Mouse (Mus musculus): Measurements from ENCODE around the gene 1700003F12Rik. TPM values are rescaled to one million over a fixed set of nuclear protein-coding genes. Genes with fewer than 3 reads are reported as not detected.

Gene 1700003F12Rik
- polyA plus RNA-seq, 1 experiment from 2014 or later = 2.6 TPM

- H3K36me3 ChIP-seq = no peaks in the 10 kb centered on the region
- peak overlapping the region; percentile 90 for H3K4me2 ChIP-seq (replicated peaks)
- peak overlapping the region; percentile 55 for H3K9ac ChIP-seq (replicated peaks)
- H3K9me3 ChIP-seq = no peaks in the 10 kb centered on the region
- peak overlapping the region; percentile 88 for H3K4me3 ChIP-seq
- peaks cover 53% of the 10 kb centered on the region for H3K4me1 ChIP-seq
- peak; percentile 10 for ATAC-seq (replicated peaks)
- H3K27me3 ChIP-seq = no peaks in the 10 kb centered on the region
- 2% methylated on average over 10 of the region's 10 CpGs for WGBS
- H3K27ac ChIP-seq (replicated peaks) = peak overlapping the region; percentile 73
Observed at GRCm38 (mm10) chr2:154568329-154569070, 21.6 kb downstream of the 1700003F12Rik start.

GRCm38 (mm10) chr2:154569071-154569748 is 22.3 kb downstream of the 1700003F12Rik start:
- H3K27ac ChIP-seq (replicated peaks) = peak overlapping the region; percentile 73
- no peaks in the 10 kb centered on the region for H3K9me3 ChIP-seq
- peak overlapping the region; percentile 90 for H3K4me2 ChIP-seq (replicated peaks)
- H3K36me3 ChIP-seq = no peaks in the 10 kb centered on the region
- peak overlapping the region; percentile 88 for H3K4me3 ChIP-seq
- under 1% methylated on average over 54 of the region's 70 CpGs for WGBS
- peak overlapping the region; percentile 55 for H3K9ac ChIP-seq (replicated peaks)
- no peaks in the 10 kb centered on the region for H3K27me3 ChIP-seq
- ATAC-seq (replicated peaks) = peak; percentile 70
- H3K4me1 ChIP-seq = peaks cover 53% of the 10 kb centered on the region

GRCm38 (mm10) chr2:154569836-154570286 is 23.0 kb downstream of the 1700003F12Rik start, which contains the start of gene E2f1:
TSS of gene E2f1 (minus strand) at chr2:154569892.
- H3K4me3 ChIP-seq = peak within 1 kb of the TSS; percentile 88
- peaks cover 53% of the 10 kb centered on the region for H3K4me1 ChIP-seq
- no peaks in the 10 kb centered on the region for H3K36me3 ChIP-seq
- ATAC-seq (replicated peaks) = peak; percentile 99
- H3K4me2 ChIP-seq (replicated peaks) = peak within 1 kb of the TSS; percentile 90
- no peaks in the 10 kb centered on the region for H3K27me3 ChIP-seq
- peak within 1 kb of the TSS; percentile 73 for H3K27ac ChIP-seq (replicated peaks)
- WGBS = under 1% methylated on average over 41 of the region's 44 CpGs
- peak within 1 kb of the TSS; percentile 55 for H3K9ac ChIP-seq (replicated peaks)
- no peaks in the 10 kb centered on the region for H3K9me3 ChIP-seq

DNA sequence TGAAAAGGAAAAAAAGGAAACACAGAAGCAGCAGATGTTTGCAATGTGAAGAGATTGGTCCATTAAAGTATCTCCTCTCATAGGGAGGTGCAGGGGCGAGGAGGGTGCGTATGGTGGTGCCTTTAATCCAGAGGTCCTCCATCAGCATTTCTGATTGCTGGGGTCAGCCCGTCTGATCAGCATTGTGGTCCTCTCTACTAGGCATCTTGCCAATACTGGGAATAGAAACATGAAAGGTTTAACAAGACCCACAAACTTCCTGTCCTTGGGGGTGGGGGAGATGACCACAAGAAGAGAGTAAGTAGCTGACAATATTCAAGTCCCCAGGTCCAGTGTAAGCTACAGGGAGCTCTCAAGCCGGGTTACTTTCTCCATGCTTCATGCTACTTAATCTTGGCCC is 23.8 kb downstream of the 1700003F12Rik start:
- no peak overlapping the region for H3K4me3 ChIP-seq
- H3K4me2 ChIP-seq (replicated peaks) = peak overlapping the region; percentile 90; the same call in 1 of the 2 replicates
- no peaks in the 10 kb centered on the region for H3K27me3 ChIP-seq
- no peak for ATAC-seq (replicated peaks)
- no peak overlapping the region for H3K9ac ChIP-seq (replicated peaks)
- H3K9me3 ChIP-seq = no peaks in the 10 kb centered on the region
- H3K36me3 ChIP-seq = no peaks in the 10 kb centered on the region
- WGBS = 67% methylated on average over 4 of the region's 4 CpGs
- H3K27ac ChIP-seq (replicated peaks) = no peak overlapping the region
- H3K4me1 ChIP-seq = peaks cover 45% of the 10 kb centered on the region

DNA sequence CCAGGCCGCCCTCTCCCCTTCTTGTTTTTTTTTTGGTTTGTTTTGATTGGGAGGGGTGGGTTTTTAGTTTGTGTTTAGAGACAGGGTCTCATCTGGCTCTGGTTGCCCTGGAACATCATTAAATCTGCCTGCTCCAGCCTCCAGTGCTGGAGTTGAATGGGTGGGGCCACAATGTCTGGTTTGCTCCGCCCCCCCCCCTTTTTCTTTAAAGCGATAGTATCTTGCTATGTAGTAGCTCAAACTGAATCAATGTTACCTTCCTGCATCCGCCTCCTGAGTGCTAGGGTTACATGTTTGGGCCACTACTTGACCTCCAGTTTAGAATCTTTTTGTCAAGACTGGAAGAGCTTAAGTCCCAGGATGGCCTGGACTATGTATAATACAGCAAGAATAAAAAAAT is 24.4 kb downstream of the 1700003F12Rik start:
- peaks cover 39% of the 10 kb centered on the region for H3K4me1 ChIP-seq
- no peak for ATAC-seq (replicated peaks)
- no peaks in the 10 kb centered on the region for H3K9me3 ChIP-seq
- no peak overlapping the region for H3K9ac ChIP-seq (replicated peaks)
- H3K36me3 ChIP-seq = no peaks in the 10 kb centered on the region
- no peak overlapping the region for H3K4me3 ChIP-seq
- no peak overlapping the region for H3K4me2 ChIP-seq (replicated peaks)
- 87% methylated on average over 4 of the region's 4 CpGs for WGBS
- H3K27ac ChIP-seq (replicated peaks) = no peak overlapping the region
- no peaks in the 10 kb centered on the region for H3K27me3 ChIP-seq

DNA sequence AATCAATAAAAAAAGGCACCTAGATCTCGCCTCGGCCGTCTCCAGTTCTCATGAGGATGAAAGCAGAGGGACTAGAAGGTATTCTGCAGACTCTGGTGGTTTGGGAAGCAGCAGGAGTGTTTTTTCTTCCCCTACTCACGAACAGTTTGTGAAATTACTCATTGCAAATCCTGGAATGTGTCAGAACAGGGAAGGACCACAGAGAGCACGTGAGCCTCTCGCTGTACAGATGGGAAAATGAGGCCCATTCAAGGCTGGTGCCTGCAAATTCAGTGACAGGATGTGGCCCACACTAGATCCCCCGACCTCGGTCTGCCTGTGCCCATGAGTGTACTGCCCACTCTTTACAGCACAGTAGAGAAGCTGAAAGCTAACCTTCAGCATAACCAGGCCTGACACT is 25.1 kb downstream of the 1700003F12Rik start:
- Histone ChIP-seq H3K27me3 (no peaks in the 10 kb centered on the region), H3K4me1 (peaks cover 35% of the 10 kb centered on the region), H3K27ac (replicated peaks) (0 out of 2 replicates have a peak overlapping the region, but pooled peaks have one; percentile 35), H3K4me3 (no peak overlapping the region), H3K9me3 (no peaks in the 10 kb centered on the region), H3K36me3 (no peaks in the 10 kb centered on the region), H3K9ac (replicated peaks) (no peak overlapping the region), H3K4me2 (replicated peaks) (no peak overlapping the region)
- no peak for ATAC-seq (replicated peaks)
- WGBS = 78% methylated on average over 8 of the region's 8 CpGs

- H3K4me1 ChIP-seq = peaks cover 35% of the 10 kb centered on the region
- no peak overlapping the region for H3K4me3 ChIP-seq
Observed at GRCm38 (mm10) chr2:154572996-154573395, 26.1 kb downstream of the 1700003F12Rik start.

GRCm38 (mm10) chr2:154574271-154574670 is 27.4 kb downstream of the 1700003F12Rik start:
- Histone ChIP-seq H3K4me1 (peaks cover 22% of the 10 kb centered on the region), H3K9me3 (no peaks in the 10 kb centered on the region), H3K27ac (replicated peaks) (no peak overlapping the region), H3K4me2 (replicated peaks) (no peak overlapping the region), H3K36me3 (no peaks in the 10 kb centered on the region), H3K9ac (replicated peaks) (no peak overlapping the region), H3K27me3 (no peaks in the 10 kb centered on the region), H3K4me3 (no peak overlapping the region)
- ATAC-seq (replicated peaks) = no peak
- WGBS = 32% methylated on average over 7 of the region's 7 CpGs

More at GRCm38 (mm10) chr2:154572996-154573395, 26.1 kb downstream of the 1700003F12Rik start:
- no peak overlapping the region for H3K4me2 ChIP-seq (replicated peaks)
- H3K9ac ChIP-seq (replicated peaks) = no peak overlapping the region
- WGBS = 81% methylated on average over 3 of the region's 3 CpGs
- no peak overlapping the region for H3K27ac ChIP-seq (replicated peaks)
- no peaks in the 10 kb centered on the region for H3K36me3 ChIP-seq
- ATAC-seq (replicated peaks) = no peak
- no peaks in the 10 kb centered on the region for H3K27me3 ChIP-seq
- H3K9me3 ChIP-seq = no peaks in the 10 kb centered on the region

GRCm38 (mm10) chr2:154576876-154577743 is 30.2 kb downstream of the 1700003F12Rik start:
- H3K27ac ChIP-seq (replicated peaks) = peak overlapping the region; percentile 25; the same call in 1 of the 2 replicates
- peak; percentile 29; the same call in 1 of the 2 replicates for ATAC-seq (replicated peaks)
- H3K27me3 ChIP-seq = no peaks in the 10 kb centered on the region
- no peaks in the 10 kb centered on the region for H3K36me3 ChIP-seq
- H3K4me3 ChIP-seq = no peak overlapping the region
- H3K4me1 ChIP-seq = peaks cover 12% of the 10 kb centered on the region
- 30% methylated on average over 12 of the region's 12 CpGs for WGBS
- no peak overlapping the region for H3K9ac ChIP-seq (replicated peaks)
- no peak overlapping the region for H3K4me2 ChIP-seq (replicated peaks)
- no peaks in the 10 kb centered on the region for H3K9me3 ChIP-seq

DNA sequence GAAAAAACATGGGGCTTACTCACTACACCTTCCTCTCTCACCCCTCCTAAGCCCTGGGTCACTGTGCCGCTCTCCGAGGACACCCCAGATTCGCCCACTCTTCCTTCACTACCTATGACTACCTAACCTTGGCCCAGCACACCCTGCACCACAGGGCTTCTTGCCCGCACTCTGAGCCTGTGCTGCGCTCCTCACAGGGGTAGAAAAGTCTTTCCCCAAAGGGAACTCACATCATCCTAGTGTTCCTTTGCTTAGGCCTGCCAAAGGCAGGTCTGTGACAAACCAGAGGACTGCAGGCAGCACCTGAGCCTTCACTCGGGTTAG is 30.8 kb downstream of the 1700003F12Rik start:
- H3K4me2 ChIP-seq (replicated peaks) = no peak overlapping the region
- H3K9ac ChIP-seq (replicated peaks) = no peak overlapping the region
- 0 out of 2 replicates have a peak, but pooled peaks have one; percentile 23 for ATAC-seq (replicated peaks)
- H3K4me3 ChIP-seq = no peak overlapping the region
- no peak overlapping the region for H3K27ac ChIP-seq (replicated peaks)
- H3K4me1 ChIP-seq = peaks cover 12% of the 10 kb centered on the region
- no peaks in the 10 kb centered on the region for H3K27me3 ChIP-seq
- H3K9me3 ChIP-seq = no peaks in the 10 kb centered on the region
- no peaks in the 10 kb centered on the region for H3K36me3 ChIP-seq
- WGBS = 78% methylated on average over 6 of the region's 6 CpGs

GRCm38 (mm10) chr2:154580586-154580985 is 33.7 kb downstream of the 1700003F12Rik start:
- Histone ChIP-seq H3K4me3 (no peak overlapping the region), H3K4me1 (peaks cover 40% of the 10 kb centered on the region), H3K27me3 (no peaks in the 10 kb centered on the region), H3K9me3 (no peaks in the 10 kb centered on the region), H3K27ac (replicated peaks) (no peak overlapping the region; the same call in 1 of the 2 replicates), H3K4me2 (replicated peaks) (no peak overlapping the region), H3K9ac (replicated peaks) (no peak overlapping the region), H3K36me3 (no peaks in the 10 kb centered on the region)
- ATAC-seq (replicated peaks) = no peak
- 76% methylated on average over 8 of the region's 8 CpGs for WGBS

Data from forebrain, embryonic 15.5 days (tissue).